Mouse (Mus musculus): ENCODE measurements around the gene Cachd1.

- TF ChIP-seq GATA1 (IDR thresholded peaks at IDR 0.05; ENCODE audit: low read length), result no peak
- no peak for TF ChIP-seq TAL1 (IDR thresholded peaks at IDR 0.05; ENCODE audit: low read length)
Measured at GRCm38 (mm10) chr4:100782891-100783290, 6.4 kb downstream of the Cachd1 start.

Data from erythroblast, embryonic 14.5 days (primary cell).